Mouse (Mus musculus): ENCODE results near the gene Sorl1.

GRCm38 (mm10) chr9:41982760-41983159 lies 141.3 kb downstream of the Sorl1 start:
- TF ChIP-seq CTCF (IDR thresholded peaks at IDR 0.05; ENCODE audit: extremely low read depth, insufficient read depth, low read length) (no peak), POLR2A (IDR thresholded peaks at IDR 0.05; ENCODE audit: extremely low read depth, insufficient read depth, low read length) (no peak)
